Mouse (Mus musculus) lung, adult 10 weeks (tissue): ENCODE measurements around the gene Sult5a1. TPM values are rescaled to one million over a fixed set of nuclear protein-coding genes. Genes with fewer than 3 reads are reported as not detected.

ENCODE experiments used
- polyA plus RNA-seq: library from polyadenylated mRNA; stranded (reverse); fragments of 350-450 nt; fragmentation: Illumina TruSeq; extraction: RNeasy Lipid Tissue Mini Kit (QIAGEN cat#74804); gene quantifications from one replicate; pipeline ENCODE4 v1.2.3, GENCODE M21; 2014; ENCODE audit warnings: low read depth, low replicate concordance; ENCODE audit not compliant: insufficient read depth

The Sult5a1 gene
- polyA plus RNA-seq: 12.7 TPM

DNA sequence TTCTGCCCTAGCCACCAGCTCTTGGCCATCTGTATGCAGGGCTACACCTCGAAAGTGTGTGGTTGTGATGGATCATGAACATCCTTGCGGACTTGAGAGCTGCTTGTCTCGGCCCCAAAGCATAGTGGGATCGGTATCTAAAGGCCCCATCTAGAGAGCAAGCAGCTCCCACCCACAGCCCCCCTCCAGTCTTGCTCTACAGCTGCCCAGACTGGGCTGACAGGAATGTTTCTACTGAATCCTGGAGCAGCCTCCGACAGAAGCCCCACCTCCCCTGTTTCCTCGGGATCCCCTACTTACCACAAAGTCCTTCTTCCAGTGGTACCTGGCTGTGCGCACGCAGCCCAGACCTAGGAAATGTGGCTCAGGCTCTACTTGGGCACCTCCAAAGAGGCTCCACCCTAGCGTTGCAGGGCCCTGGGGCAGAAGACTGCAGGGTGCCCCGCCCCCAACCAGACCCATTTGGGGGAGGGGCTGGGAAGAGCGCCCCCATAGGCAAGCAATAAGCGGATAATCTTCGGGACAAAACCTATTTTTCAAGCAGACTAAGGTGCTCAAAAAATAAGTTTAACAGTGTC is at the start of gene Sult5a1:
TSS of gene Sult5a1 (minus strand) at position 428 of the 578 bp plus-strand sequence.

DNA sequence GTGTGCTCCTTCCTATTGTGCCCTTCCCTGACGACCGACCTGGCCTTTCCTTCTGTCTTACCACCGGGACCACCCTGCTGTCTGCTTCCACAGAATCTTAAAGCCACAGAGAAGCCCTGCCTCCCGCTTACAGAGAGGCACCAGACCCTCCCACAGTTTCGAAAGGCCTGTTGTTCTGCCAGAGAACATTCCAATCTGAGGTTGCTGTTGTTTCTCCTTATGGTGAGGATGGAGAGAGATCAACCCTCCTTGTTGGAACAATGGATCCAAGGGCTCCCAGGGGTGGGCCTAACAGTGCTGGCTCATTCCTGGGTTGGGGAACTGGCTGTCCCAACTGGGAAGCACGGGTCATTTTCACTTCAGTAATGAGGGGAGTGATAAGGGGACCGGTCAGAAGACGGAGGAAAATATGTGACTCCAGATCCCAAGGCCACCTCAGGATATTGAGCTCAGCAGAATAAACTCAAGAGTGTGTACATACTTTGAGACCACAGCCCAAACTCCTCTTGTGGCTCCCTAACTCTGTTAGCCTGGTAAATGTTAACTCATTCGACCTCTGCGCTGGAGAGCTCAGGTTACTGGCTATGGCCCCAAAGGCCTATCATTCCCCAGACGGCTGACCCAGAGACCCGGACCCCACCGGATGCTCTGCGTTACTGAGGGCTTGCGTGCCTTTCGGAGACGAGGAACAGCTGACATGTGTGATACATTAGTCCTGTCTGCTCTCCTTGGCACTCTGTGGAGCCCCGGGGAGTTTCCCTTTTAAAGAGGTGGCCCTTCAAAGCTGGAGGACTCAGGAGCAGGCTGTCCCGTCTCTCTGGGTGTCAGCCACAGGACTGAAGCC is 27.7 kb upstream of the Sult5a1 start, which contains the start of gene Dpep1:
TSS of gene Dpep1 (plus strand) at position 677 of the 844 bp plus-strand sequence.

DNA sequence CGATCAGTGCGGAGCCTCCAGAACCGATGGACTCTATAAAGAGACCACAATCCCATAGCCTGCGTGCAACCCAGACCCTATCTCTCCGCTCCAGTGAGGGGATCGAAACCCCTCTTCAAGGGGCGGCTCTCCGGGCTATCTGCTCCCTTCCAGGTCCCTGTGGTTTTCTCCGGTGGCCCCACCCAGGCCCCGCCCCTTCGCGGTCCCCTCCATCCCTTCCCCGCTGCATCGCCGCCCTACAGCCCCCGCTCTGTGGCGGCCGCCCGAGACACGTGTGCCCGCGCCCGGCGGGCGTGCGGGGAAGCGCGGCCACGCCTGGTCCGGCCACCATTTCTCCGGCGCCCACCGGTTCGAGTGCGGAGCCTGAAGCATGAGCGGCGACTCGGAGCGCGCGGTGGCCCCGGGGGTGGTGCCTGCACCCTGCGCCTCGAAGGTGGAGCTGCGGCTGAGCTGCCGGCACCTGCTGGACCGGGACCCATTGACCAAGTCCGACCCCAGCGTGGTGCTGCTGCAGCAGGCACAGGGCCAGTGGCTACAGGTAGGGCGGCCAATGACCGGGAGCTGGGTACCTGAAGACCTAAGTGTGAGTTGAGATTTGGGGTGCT is 40.9 kb downstream of the Sult5a1 start, which contains the start of gene Cpne7:
TSS of gene Cpne7 (plus strand) at position 248 of the 605 bp plus-strand sequence.

DNA sequence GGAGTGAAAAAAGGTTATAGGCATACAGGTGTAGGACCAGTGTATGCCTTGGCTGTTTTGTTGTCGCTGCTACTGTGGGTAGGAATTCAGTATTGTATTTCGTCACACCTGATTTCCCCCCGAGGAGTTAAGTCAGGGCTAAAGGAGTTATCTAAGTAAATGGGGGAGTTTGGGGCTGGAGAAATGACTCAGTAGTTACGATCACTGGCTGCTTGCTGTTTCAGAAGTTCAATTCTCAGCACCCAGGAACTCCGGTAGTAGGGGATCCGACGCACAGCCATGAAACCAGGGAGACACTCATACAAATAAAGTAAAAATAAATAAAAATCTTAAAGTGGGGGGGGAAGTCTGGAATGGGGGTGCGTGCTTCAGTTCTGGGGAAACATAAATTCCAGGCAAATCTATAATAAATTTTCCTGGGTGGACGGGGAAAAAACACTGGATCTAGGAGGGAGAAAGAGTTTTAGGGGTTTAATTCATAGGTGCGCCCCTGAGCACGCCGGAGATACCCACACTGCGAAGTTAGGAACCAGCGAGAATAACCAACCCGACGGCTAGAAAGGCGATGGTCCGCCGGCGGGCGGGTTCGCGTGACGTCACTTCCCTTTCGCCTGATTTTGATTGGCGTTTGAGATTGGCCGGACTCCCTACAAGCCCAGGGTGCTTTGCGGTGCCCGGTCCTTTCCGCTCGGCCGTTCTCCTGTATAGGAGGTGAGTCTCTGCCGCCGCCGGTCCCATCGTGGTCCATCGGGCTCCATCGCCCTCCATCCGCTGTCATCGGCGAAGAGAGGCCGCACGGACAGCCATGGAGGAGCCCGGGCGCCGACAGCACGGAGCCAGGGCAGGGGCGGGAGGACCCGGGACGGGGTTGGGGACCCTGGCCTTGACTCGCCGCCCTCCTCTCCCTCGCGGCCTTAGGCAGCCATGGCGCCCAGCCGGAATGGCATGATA is 56.1 kb downstream of the Sult5a1 start, which contains the start of gene Rpl13:
TSS of gene Rpl13 (plus strand) at position 616 of the 951 bp plus-strand sequence.

Other genes starting within 250 kb of the Sult5a1 start
- 25.1 TPM for gene Ankrd11, start 116.0 kb downstream of the Sult5a1 start, polyA plus RNA-seq
- gene Spg7, start 95.4 kb downstream of the Sult5a1 start, polyA plus RNA-seq: 33.1 TPM
- 1,402 TPM for gene Rpl13, start 56.0 kb downstream of the Sult5a1 start, polyA plus RNA-seq
- gene Cpne7, start 40.9 kb downstream of the Sult5a1 start, polyA plus RNA-seq: 0.38 TPM
- gene Dpep1, start 27.9 kb upstream of the Sult5a1 start, polyA plus RNA-seq: 124 TPM
- gene Chmp1a, start 54.4 kb upstream of the Sult5a1 start, polyA plus RNA-seq: 60.6 TPM
- gene Spata33, start 54.5 kb upstream of the Sult5a1 start, polyA plus RNA-seq: 5.7 TPM
- 35.1 TPM for gene Cdk10, start 66.5 kb upstream of the Sult5a1 start, polyA plus RNA-seq
- gene Spata2l, start 77.9 kb upstream of the Sult5a1 start, polyA plus RNA-seq: 1.9 TPM
- gene Zfp276, start 95.9 kb upstream of the Sult5a1 start, polyA plus RNA-seq: 7.7 TPM
- gene Vps9d1, start 96.0 kb upstream of the Sult5a1 start, polyA plus RNA-seq: 10.6 TPM
- 4.5 TPM for gene Fanca, start 160.3 kb upstream of the Sult5a1 start, polyA plus RNA-seq
- 2.9 TPM for gene Spire2, start 174.4 kb upstream of the Sult5a1 start, polyA plus RNA-seq
- 94.2 TPM for gene Tcf25, start 215.4 kb upstream of the Sult5a1 start, polyA plus RNA-seq
- gene Mc1r, start 248.8 kb upstream of the Sult5a1 start, polyA plus RNA-seq: not detected